Mouse (Mus musculus) T-helper 17 cell (primary cell): ENCODE data around the gene Spag16.

Source experiments
- in situ Hi-C, 2 experiments: fragments of 300-600 bp; cut with MboI, MseI; formaldehyde crosslinking; loops; 1 replicate in 1 of 2; 2 replicates in 1 of 2; pipeline ENCODE4 v1.15.1; 2025; ENCODE audit warnings: high pct_unique_total_duplicates in 2 of 2

The Spag16 gene

GRCm38 (mm10) chr1:70082208-70082878 lies 255.6 kb downstream of the Spag16 start:
- in situ Hi-C loops: no loop called here

GRCm38 (mm10) chr1:70104683-70105082 lies 277.9 kb downstream of the Spag16 start:
- in situ Hi-C loops: no loop called here

- in situ Hi-C loops: no loop called here
Observed at GRCm38 (mm10) chr1:70116212-70116982, 289.6 kb downstream of the Spag16 start.

- in situ Hi-C loops: no loop called here
Observed at GRCm38 (mm10) chr1:70128035-70128434, 301.3 kb downstream of the Spag16 start.

GRCm38 (mm10) chr1:70135547-70135946 lies 308.8 kb downstream of the Spag16 start:
- in situ Hi-C loops: no loop called here

GRCm38 (mm10) chr1:70165343-70166158 lies 338.8 kb downstream of the Spag16 start:
- in situ Hi-C loops: no loop called here

- in situ Hi-C loops: loop anchor here in 1 of 2 experiments (10.0 kb wide), 1 partner anchor 1815 kb away; no protein-coding TSS in a partner anchor
Observed at GRCm38 (mm10) chr1:70180123-70180741, 353.5 kb downstream of the Spag16 start.

GRCm38 (mm10) chr1:70264815-70265214 lies 438.0 kb downstream of the Spag16 start:
- in situ Hi-C loops: loop anchor here in 1 of 2 experiments (25.0 kb wide), 1 partner anchor 1847 kb away; no protein-coding TSS in a partner anchor

GRCm38 (mm10) chr1:70265920-70266505 lies 439.2 kb downstream of the Spag16 start:
- in situ Hi-C loops: loop anchor here in 1 of 2 experiments (25.0 kb wide), 1 partner anchor 1846 kb away; no protein-coding TSS in a partner anchor

- in situ Hi-C loops: loop anchor here in 1 of 2 experiments (25.0 kb wide), 1 partner anchor 1842 kb away; no protein-coding TSS in a partner anchor
Observed at GRCm38 (mm10) chr1:70270139-70270538, 443.4 kb downstream of the Spag16 start.

- in situ Hi-C loops: loop anchor here in 1 of 2 experiments (25.0 kb wide), 1 partner anchor 1840 kb away; no protein-coding TSS in a partner anchor
Observed at GRCm38 (mm10) chr1:70272753-70273152, 446.0 kb downstream of the Spag16 start.

GRCm38 (mm10) chr1:70279296-70279695 lies 452.5 kb downstream of the Spag16 start:
- in situ Hi-C loops: no loop called here

GRCm38 (mm10) chr1:70283388-70283787 lies 456.6 kb downstream of the Spag16 start:
- in situ Hi-C loops: no loop called here

- in situ Hi-C loops: no loop called here
Observed at GRCm38 (mm10) chr1:70284140-70284539, 457.4 kb downstream of the Spag16 start.

- in situ Hi-C loops: no loop called here
Observed at GRCm38 (mm10) chr1:70316128-70316765, 489.5 kb downstream of the Spag16 start.

GRCm38 (mm10) chr1:70320951-70321350 lies 494.2 kb downstream of the Spag16 start:
- in situ Hi-C loops: no loop called here

- in situ Hi-C loops: no loop called here
Observed at GRCm38 (mm10) chr1:70346179-70346578, 519.4 kb downstream of the Spag16 start.

GRCm38 (mm10) chr1:70351371-70351770 lies 524.6 kb downstream of the Spag16 start:
- in situ Hi-C loops: no loop called here

GRCm38 (mm10) chr1:70354014-70354413 lies 527.2 kb downstream of the Spag16 start:
- in situ Hi-C loops: no loop called here

- in situ Hi-C loops: no loop called here
Observed at GRCm38 (mm10) chr1:70371721-70372120, 545.0 kb downstream of the Spag16 start.
